Mouse (Mus musculus): Measurements from ENCODE around the gene Mrgprf. TPM values are rescaled to one million over a fixed set of nuclear protein-coding genes. Genes with fewer than 3 reads are reported as not detected.

Gene Mrgprf
- polyA plus RNA-seq, 1 experiment from 2014 or later, result 3.7 TPM

- Histone ChIP-seq H3K9me3 (ENCODE audit: control insufficient read depth, low read depth, low read length) (no peaks in the 10 kb centered on the region), H3K36me3 (ENCODE audit: control insufficient read depth, insufficient read depth, low read length) (peaks cover 50% of the 10 kb centered on the region), H3K27me3 (ENCODE audit: control insufficient read depth, insufficient read depth, low read length) (no peaks in the 10 kb centered on the region), H3K4me3 (ENCODE audit: low read depth, low read length) (no peak overlapping the region), H3K4me1 (ENCODE audit: control insufficient read depth, insufficient read depth, low read length) (no peaks in the 10 kb centered on the region), H3K27ac (ENCODE audit: low read length) (no peak overlapping the region), H3K4me2 (replicated peaks; ENCODE audit: low read depth, low read length) (no peak overlapping the region), H3K9ac (replicated peaks; ENCODE audit: low read depth, low read length) (no peak overlapping the region)
- 79% methylated on average over 3 of the region's 3 CpGs for WGBS
- ATAC-seq (ENCODE audit: insufficient number of reproducible peaks, insufficient read depth, low FRiP score, low read depth), result no peak
Measured at GRCm38 (mm10) chr7:145275488-145275887, 25.1 kb upstream of the Mrgprf start.

- no peak overlapping the region for H3K4me2 ChIP-seq (replicated peaks; ENCODE audit: low read depth, low read length)
- H3K27ac ChIP-seq (ENCODE audit: low read length), result no peak overlapping the region
- no peak for ATAC-seq (ENCODE audit: insufficient number of reproducible peaks, insufficient read depth, low FRiP score, low read depth)
- no peaks in the 10 kb centered on the region for H3K27me3 ChIP-seq (ENCODE audit: control insufficient read depth, insufficient read depth, low read length)
- no peaks in the 10 kb centered on the region for H3K9me3 ChIP-seq (ENCODE audit: control insufficient read depth, low read depth, low read length)
- 80% methylated on average over 4 of the region's 4 CpGs for WGBS
- 0 out of 2 replicates have a peak, but pooled peaks cover 6% of the 10 kb centered on the region for H3K4me1 ChIP-seq (ENCODE audit: control insufficient read depth, insufficient read depth, low read length)
- H3K4me3 ChIP-seq (ENCODE audit: low read depth, low read length), result no peak overlapping the region
- no peak overlapping the region for H3K9ac ChIP-seq (replicated peaks; ENCODE audit: low read depth, low read length)
- peaks cover 22% of the 10 kb centered on the region for H3K36me3 ChIP-seq (ENCODE audit: control insufficient read depth, insufficient read depth, low read length)
Measured at GRCm38 (mm10) chr7:145281396-145281795, 19.2 kb upstream of the Mrgprf start.

GRCm38 (mm10) chr7:145283041-145283440 is 17.6 kb upstream of the Mrgprf start:
- no peaks in the 10 kb centered on the region for H3K9me3 ChIP-seq (ENCODE audit: control insufficient read depth, low read depth, low read length)
- 0 out of 2 replicates have a peak, but pooled peaks cover 6% of the 10 kb centered on the region for H3K4me1 ChIP-seq (ENCODE audit: control insufficient read depth, insufficient read depth, low read length)
- peak overlapping the region; percentile 47 for H3K9ac ChIP-seq (replicated peaks; ENCODE audit: low read depth, low read length)
- no peak overlapping the region for H3K27ac ChIP-seq (ENCODE audit: low read length)
- H3K36me3 ChIP-seq (ENCODE audit: control insufficient read depth, insufficient read depth, low read length), result peaks cover 16% of the 10 kb centered on the region; the same call in 1 of the 2 replicates
- no peaks in the 10 kb centered on the region for H3K27me3 ChIP-seq (ENCODE audit: control insufficient read depth, insufficient read depth, low read length)
- 54% methylated on average over 4 of the region's 4 CpGs for WGBS
- H3K4me2 ChIP-seq (replicated peaks; ENCODE audit: low read depth, low read length), result peak overlapping the region; percentile 82
- no peak for ATAC-seq (ENCODE audit: insufficient number of reproducible peaks, insufficient read depth, low FRiP score, low read depth)
- H3K4me3 ChIP-seq (ENCODE audit: low read depth, low read length), result peak overlapping the region; percentile 51

GRCm38 (mm10) chr7:145283487-145284187 is 17.0 kb upstream of the Mrgprf start, which contains the start of gene Tpcn2:
TSS of gene Tpcn2 (minus strand) at chr7:145284011.
- Histone ChIP-seq H3K27me3 (ENCODE audit: control insufficient read depth, insufficient read depth, low read length) (no peaks in the 10 kb centered on the region), H3K4me1 (ENCODE audit: control insufficient read depth, insufficient read depth, low read length) (0 out of 2 replicates have a peak, but pooled peaks cover 6% of the 10 kb centered on the region), H3K9ac (replicated peaks; ENCODE audit: low read depth, low read length) (peak within 1 kb of the TSS; percentile 47), H3K9me3 (ENCODE audit: control insufficient read depth, low read depth, low read length) (no peaks in the 10 kb centered on the region), H3K4me2 (replicated peaks; ENCODE audit: low read depth, low read length) (peak within 1 kb of the TSS; percentile 82), H3K27ac (ENCODE audit: low read length) (no peak within 1 kb of the TSS), H3K4me3 (ENCODE audit: low read depth, low read length) (peak within 1 kb of the TSS; percentile 51), H3K36me3 (ENCODE audit: control insufficient read depth, insufficient read depth, low read length) (peaks cover 13% of the 10 kb centered on the region; the same call in 1 of the 2 replicates)
- 1% methylated on average over 18 of the region's 18 CpGs for WGBS
- peak; percentile 92 for ATAC-seq (ENCODE audit: insufficient number of reproducible peaks, insufficient read depth, low FRiP score, low read depth)

- WGBS, result 32% methylated on average over 3 of the region's 3 CpGs
- Histone ChIP-seq H3K27ac (ENCODE audit: low read length) (no peak overlapping the region), H3K4me2 (replicated peaks; ENCODE audit: low read depth, low read length) (peak overlapping the region; percentile 82), H3K9ac (replicated peaks; ENCODE audit: low read depth, low read length) (no peak overlapping the region), H3K4me1 (ENCODE audit: control insufficient read depth, insufficient read depth, low read length) (0 out of 2 replicates have a peak, but pooled peaks cover 6% of the 10 kb centered on the region), H3K36me3 (ENCODE audit: control insufficient read depth, insufficient read depth, low read length) (peaks cover 8% of the 10 kb centered on the region; the same call in 1 of the 2 replicates), H3K4me3 (ENCODE audit: low read depth, low read length) (peak overlapping the region; percentile 51; the same call in 1 of the 2 replicates), H3K27me3 (ENCODE audit: control insufficient read depth, insufficient read depth, low read length) (no peaks in the 10 kb centered on the region), H3K9me3 (ENCODE audit: control insufficient read depth, low read depth, low read length) (no peaks in the 10 kb centered on the region)
- ATAC-seq (ENCODE audit: insufficient number of reproducible peaks, insufficient read depth, low FRiP score, low read depth), result no peak
Measured at GRCm38 (mm10) chr7:145284293-145284692, 16.3 kb upstream of the Mrgprf start.

- H3K4me1 ChIP-seq (ENCODE audit: control insufficient read depth, insufficient read depth, low read length), result 0 out of 2 replicates have a peak, but pooled peaks cover 6% of the 10 kb centered on the region
- no peak overlapping the region for H3K27ac ChIP-seq (ENCODE audit: low read length)
- ATAC-seq (ENCODE audit: insufficient number of reproducible peaks, insufficient read depth, low FRiP score, low read depth), result no peak
- H3K4me3 ChIP-seq (ENCODE audit: low read depth, low read length), result no peak overlapping the region
- H3K9ac ChIP-seq (replicated peaks; ENCODE audit: low read depth, low read length), result no peak overlapping the region
- no peaks in the 10 kb centered on the region for H3K36me3 ChIP-seq (ENCODE audit: control insufficient read depth, insufficient read depth, low read length)
- WGBS, result 88% methylated on average over 4 of the region's 4 CpGs
- no peak overlapping the region for H3K4me2 ChIP-seq (replicated peaks; ENCODE audit: low read depth, low read length)
- H3K9me3 ChIP-seq (ENCODE audit: control insufficient read depth, low read depth, low read length), result no peaks in the 10 kb centered on the region
- H3K27me3 ChIP-seq (ENCODE audit: control insufficient read depth, insufficient read depth, low read length), result no peaks in the 10 kb centered on the region
Measured at GRCm38 (mm10) chr7:145285476-145285875, 15.2 kb upstream of the Mrgprf start.

GRCm38 (mm10) chr7:145287410-145287809 is 13.2 kb upstream of the Mrgprf start:
- Histone ChIP-seq H3K9ac (replicated peaks; ENCODE audit: low read depth, low read length) (no peak overlapping the region), H3K36me3 (ENCODE audit: control insufficient read depth, insufficient read depth, low read length) (no peaks in the 10 kb centered on the region), H3K4me3 (ENCODE audit: low read depth, low read length) (no peak overlapping the region), H3K27me3 (ENCODE audit: control insufficient read depth, insufficient read depth, low read length) (no peaks in the 10 kb centered on the region), H3K4me1 (ENCODE audit: control insufficient read depth, insufficient read depth, low read length) (0 out of 2 replicates have a peak, but pooled peaks cover 4% of the 10 kb centered on the region), H3K4me2 (replicated peaks; ENCODE audit: low read depth, low read length) (no peak overlapping the region), H3K27ac (ENCODE audit: low read length) (no peak overlapping the region), H3K9me3 (ENCODE audit: control insufficient read depth, low read depth, low read length) (no peaks in the 10 kb centered on the region)
- WGBS, result 70% methylated on average over 6 of the region's 6 CpGs
- ATAC-seq (ENCODE audit: insufficient number of reproducible peaks, insufficient read depth, low FRiP score, low read depth), result no peak

- no peaks in the 10 kb centered on the region for H3K9me3 ChIP-seq (ENCODE audit: control insufficient read depth, low read depth, low read length)
- peak; percentile 39; the same call in 1 of the 2 replicates for ATAC-seq (ENCODE audit: insufficient number of reproducible peaks, insufficient read depth, low FRiP score, low read depth)
- H3K9ac ChIP-seq (replicated peaks; ENCODE audit: low read depth, low read length), result no peak overlapping the region
- no peak overlapping the region for H3K4me2 ChIP-seq (replicated peaks; ENCODE audit: low read depth, low read length)
- H3K27me3 ChIP-seq (ENCODE audit: control insufficient read depth, insufficient read depth, low read length), result no peaks in the 10 kb centered on the region
- no peaks in the 10 kb centered on the region for H3K36me3 ChIP-seq (ENCODE audit: control insufficient read depth, insufficient read depth, low read length)
- no peak overlapping the region for H3K27ac ChIP-seq (ENCODE audit: low read length)
- H3K4me1 ChIP-seq (ENCODE audit: control insufficient read depth, insufficient read depth, low read length), result no peaks in the 10 kb centered on the region
- 21% methylated on average over 5 of the region's 5 CpGs for WGBS
- H3K4me3 ChIP-seq (ENCODE audit: low read depth, low read length), result no peak overlapping the region
Measured at GRCm38 (mm10) chr7:145289302-145289701, 11.3 kb upstream of the Mrgprf start.

All from stomach, embryonic 14.5 days (tissue).